Mouse (Mus musculus) thymus, postnatal 10 days (tissue): Measurements from ENCODE around the gene Ptrh2.
"Not testable (repeated sequence)": the region's sequence is repeated elsewhere in the genome, so short reads cannot be mapped to it uniquely, and the experiment has no call there.

Experiments used
- DNase-seq, 2 experiments: peaks; one replicate each; pipeline ENCODE4 v3.0.0; 2021; ENCODE audit warnings: low spot score in 2 of 2

The Ptrh2 gene

DNA sequence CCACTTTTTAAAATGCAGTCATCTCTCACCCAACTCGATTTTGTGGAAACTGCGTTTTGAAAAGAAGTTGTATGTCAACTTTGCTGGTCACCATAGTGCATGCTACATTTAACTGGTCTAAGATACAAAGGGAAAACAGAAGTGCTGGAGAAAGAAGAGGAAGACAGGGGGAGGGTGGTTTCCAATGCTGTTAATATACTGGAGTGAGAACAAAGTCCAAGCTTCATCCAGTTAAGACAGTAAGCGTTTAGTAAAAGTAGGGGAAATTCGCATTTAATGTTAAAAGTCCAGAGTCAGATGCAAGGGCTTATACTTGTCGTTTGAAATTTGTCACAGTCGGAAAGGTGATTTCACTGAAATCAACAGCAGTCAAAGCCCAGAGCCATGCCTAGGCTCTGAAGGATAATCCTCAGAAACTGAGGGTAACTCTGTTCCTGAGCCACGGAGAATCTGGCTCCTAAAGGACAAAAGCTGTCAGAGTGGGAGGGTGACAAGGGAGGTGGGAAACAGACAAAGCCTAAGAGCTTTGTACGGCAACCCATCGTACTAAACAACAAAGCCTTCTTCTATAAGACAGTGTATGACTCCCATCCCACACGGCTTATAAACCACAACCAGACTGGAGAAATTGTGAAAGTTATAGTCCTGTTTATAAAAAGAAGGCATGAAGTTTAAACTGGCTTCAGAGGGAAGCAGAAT is 50.6 kb downstream of the Ptrh2 start:
- DNase-seq, result no peak

DNA sequence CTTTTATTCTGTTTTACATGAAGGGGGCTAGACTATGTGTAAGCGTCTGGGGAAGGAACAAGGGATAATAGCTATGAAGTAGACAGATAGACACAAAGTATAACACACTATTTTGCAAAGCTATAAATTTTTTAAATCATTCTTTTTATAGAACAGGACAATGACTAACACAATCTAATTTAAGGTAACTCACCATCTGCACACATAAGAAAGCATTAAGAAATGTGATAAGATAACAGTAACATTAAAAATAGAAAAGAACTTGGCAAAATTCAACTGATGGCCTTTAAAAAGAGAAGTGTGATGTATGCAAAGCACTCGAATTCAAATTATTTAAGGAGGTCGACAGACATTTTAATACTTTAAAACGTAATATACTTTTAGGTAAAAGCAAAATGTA is 51.2 kb downstream of the Ptrh2 start:
- DNase-seq, result no peak

DNA sequence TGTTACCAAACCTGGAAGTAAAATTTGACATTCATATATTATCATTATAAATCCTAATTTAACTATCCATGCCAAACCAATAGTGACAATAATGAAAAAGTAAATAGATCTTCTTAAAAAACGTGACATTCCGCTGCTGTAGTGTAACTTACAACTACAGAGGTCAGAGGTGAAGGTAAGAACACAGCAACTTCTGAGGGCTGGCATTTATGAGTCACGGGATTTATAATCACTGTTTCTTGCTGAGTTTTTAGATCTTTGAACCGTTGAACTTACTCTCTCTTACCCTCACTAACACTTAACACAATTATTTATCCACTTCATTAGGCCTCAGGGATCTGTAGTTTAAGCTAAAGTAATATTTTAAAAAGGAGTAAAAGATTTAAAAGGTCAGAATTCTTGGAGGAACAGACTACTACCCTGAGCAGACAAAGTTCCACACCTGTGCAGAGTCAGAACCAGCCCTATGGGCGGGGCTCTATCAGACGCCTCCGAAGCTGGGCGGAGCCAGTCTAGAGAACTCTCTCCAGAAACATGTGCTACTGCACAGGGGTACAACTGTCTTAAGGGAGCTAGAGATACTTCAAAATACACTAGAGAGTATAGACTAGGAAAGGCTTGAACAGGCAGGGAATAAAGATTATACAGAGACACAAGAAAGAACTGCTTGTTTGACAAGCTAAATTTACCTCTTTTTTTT is 53.7 kb downstream of the Ptrh2 start:
- no peak for DNase-seq

DNA sequence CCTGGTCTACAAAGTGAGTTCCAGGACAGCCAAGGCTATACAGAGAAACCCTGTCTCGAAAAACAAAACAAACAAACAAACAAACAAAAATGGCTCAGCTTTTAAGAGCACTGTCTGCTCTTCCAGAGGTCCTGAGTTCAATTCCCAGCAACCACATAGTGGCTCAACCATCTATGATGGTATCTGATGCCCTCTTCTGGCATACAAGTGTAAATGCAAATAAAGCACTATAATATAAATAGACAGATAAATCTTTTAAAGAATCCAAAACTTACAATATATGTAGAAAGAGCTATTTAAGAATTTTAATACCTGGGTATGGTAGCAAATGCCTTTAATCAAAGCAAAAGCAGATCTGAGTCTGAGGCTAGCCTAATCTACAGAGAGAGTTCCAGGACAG is 54.5 kb downstream of the Ptrh2 start:
- not testable (repeated sequence) for DNase-seq

DNA sequence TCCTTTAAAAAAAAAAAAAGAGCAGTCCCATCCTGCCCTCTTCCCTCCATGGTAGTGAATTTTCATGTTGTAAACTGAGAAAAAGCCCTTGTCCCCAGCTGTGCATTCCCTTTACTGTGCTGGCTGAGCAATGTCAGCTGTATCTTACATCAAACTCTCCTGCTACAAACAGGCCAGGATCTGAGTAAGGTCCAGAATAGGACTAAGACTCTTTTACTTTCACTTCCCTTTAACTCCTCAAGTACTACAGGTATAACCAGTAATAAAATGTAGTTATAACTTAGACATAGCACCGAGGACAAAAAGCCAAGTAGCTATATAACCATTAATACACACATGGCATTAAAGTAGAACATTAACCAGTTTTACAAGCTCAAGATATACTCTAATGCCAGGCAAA is 55.2 kb downstream of the Ptrh2 start:
- no peak for DNase-seq

DNA sequence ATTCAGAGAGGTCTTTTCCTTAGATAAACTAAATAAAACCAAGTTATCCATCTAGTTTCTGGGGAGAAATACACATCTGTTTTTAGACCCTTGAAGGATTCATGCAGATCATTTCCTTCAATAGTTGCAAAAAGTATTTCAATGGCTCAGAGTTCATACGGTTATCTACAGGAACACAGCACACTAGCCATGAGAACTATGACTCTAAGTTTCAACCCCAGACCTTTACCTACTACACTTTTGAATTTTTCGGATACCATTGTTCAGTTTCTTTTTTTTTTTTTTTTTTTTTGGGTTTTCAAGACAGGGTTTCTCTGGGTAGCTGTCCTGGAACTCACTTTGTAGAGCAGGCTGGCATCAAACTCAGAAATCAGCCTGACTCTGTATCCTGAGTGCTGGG is 55.7 kb downstream of the Ptrh2 start:
- DNase-seq, result no peak

DNA sequence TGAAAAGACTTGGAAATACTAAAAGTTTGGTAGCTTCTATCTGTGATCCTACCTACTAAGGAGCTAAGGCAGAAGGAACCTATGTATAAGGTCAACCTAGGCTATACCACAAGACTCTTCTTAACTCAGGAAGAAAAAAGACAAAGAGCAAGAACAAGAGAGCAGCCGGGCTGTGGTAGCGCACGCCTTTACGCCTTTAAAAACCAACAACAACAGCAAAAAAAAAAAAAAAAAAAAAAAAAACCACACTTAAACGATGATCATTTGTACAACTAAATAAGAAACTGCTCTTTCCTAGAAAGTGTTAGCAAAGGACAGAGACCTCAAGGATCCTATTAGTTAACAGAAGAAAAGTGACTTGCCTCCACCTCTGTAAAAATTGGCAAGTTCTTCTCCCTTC is 57.7 kb downstream of the Ptrh2 start:
- no peak for DNase-seq
